Mouse (Mus musculus): Measurements from ENCODE around the gene Tcte2.

The Tcte2 gene

DNA sequence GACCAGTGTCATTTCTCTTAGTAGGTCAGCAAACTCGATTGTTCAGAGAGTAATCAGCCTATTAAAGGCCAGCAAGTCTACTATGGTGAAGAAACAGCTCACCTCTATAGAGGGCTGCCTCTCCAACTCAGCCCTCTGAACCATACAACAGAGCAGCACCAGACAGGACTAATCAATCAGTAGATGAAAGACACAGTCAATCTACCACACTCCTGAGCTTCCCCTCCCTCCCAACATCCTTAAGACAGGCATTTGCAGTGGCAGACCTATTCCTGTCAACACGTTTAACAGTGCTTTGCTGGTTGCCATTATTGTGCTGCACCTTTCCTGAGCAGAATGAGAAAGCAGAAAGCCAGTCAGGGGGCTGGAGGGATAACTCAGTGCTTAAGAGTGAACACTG, 16.3 kb downstream of the Tcte2 start:
- no peak for DNase-seq (ENCODE audit: low spot score in 2 of 2)

DNA sequence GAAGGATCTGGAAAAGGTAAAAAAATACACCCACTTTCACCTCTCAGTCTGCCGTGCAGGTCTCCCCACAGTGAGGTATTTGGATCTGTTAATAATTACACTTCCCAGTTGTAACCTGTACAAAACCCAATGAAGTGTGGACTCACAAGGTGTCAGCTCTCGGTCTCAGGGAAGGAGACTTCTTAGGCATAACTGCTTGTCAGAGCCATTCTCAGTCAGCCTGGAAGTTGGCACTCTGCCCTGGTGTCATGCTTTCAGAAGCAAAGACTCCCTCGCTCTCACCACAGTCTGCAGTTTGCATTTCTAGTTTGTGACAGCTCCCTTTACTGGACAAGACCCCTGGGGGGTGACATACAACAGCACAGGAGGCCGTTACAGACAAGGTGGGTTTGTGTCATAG, 16.8 kb downstream of the Tcte2 start:
- DNase-seq (ENCODE audit: low spot score in 2 of 2), result no peak

DNA sequence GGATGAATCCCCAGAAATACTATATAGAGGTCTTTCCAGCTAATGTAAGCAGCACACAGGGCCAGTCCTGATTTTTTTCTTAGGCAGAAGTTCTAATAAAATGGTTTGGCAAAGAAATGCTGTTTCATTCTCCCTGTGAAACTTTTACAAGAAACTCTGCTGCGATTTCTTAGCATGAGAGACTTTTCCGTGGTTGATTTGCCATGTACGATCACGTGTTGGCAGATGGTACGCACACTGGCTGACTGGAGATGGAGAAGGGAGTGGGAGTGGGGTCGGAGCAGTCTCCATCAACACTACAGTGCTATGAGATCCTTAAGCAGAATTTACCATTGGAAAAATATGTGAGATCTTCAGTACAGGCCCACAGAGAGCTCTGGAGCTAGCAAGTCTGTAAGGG, 17.4 kb downstream of the Tcte2 start:
- no peak for DNase-seq (ENCODE audit: low spot score in 2 of 2)

DNA sequence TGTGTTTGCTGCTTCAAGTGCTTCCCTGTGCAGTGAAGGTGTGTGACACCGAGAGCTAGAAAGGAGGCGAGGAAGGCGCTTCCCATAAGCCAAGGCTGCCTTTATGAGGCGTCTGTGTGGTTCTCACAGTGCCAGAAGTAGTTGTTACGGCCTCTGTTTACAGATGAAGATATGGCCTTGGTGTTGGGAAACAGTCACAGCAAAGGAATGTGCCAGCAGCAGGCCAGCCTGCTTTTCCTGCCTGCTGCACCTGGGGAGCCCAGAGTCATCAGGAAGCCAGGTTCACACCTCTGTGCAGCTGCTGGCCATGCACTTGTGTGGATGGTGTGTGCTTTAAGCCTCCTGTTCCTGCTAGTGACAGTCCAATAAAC, 17.9 kb downstream of the Tcte2 start:
- no peak for DNase-seq (ENCODE audit: low spot score in 2 of 2)

DNA sequence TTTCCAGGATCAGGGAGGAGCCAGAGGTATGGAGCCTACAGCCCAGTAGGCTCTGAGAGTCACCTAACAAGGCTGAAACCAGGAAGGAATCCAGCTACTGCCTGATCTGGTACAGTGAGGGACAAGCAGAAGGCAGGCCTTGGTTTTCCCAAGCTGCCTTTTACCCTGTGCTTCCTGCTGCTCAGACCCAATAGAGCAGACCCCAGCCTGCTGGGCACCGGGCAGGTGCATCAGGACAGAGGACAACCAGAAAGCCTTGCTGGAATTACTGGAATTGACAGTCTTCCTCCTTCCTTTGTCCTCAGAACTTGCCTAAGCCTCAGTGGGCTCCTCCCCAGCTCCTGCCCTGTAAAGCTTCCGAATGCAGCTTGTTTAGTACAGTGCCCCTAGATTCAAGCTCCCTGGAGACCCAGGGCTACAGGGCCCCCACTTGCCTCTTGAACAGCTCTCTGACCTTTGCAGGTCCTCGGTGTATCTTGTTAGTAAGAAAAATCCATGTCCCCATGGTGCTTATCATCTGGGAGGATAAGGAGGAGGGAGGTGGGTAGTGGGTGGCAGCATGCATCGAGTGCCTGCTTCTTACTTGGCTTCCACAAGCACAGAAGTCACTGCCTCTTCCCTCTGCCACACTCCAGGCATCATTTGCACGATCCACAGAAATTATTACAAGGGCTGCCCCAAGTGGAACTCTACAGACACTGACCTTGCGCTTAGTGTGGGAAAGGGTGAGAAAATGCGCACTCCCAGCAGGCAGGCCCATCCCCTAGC, 18.5 kb downstream of the Tcte2 start:
- no peak for DNase-seq (ENCODE audit: low spot score in 2 of 2)

DNA sequence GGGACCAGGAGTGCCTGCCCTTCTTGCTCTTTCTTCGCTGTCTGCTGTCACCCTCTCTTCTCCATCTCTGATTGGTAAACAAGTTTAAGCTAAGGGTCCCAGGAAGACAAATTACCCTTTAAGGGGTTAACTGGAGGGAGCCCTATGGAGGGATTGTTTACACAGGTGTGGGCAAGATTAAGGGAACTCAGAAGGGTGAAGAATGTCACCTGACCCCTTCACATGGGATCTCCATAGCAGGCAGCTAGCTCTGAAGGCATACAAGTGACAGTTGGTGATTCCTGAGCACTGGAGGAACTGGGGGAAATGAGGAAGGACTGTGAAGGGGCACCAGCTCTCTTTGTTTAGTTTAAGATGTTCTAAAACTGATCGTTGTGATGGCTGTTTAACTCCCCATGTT, 19.3 kb downstream of the Tcte2 start:
- DNase-seq (ENCODE audit: low spot score in 2 of 2), result no peak

DNA sequence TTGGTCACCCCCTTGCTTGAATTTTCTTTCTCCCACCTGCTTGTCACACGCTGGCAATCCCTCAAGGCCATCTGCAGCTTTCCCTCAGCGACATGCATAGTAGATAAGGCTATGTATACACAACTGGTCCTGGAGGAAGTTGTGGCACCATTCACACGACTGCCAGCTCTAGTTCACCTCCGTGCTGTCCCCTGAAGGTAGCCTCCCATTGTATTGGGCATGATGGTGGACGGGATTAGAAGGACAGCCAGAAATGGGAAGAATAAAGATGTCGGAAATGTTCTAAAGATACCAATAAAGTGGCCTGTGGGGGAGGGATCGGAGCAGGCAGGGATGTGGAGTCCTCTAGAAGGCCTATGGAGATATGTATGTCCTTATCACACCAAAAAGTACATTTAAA, 20.0 kb downstream of the Tcte2 start:
- no peak for DNase-seq (ENCODE audit: low spot score in 2 of 2)

DNA sequence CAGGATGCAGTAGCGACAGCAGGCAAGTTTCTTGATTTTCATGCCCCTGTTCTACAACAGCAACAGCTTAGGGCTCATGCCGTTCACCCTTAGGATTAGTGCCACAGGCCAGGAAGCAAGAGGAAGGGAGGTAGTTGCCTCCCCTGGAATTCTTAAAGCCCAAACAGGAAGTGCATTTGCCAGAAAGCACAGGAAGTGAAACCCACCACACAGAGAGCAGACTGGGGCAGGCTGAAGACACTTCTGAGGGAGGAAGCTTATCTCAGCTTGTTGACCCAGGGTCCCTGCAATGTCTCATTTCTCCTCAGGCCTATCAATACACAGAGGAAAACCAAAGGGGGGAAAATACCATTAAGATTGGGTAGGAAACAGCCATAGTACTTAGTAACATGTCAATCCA, 20.8 kb downstream of the Tcte2 start:
- DNase-seq (ENCODE audit: low spot score in 2 of 2), result no peak

DNA sequence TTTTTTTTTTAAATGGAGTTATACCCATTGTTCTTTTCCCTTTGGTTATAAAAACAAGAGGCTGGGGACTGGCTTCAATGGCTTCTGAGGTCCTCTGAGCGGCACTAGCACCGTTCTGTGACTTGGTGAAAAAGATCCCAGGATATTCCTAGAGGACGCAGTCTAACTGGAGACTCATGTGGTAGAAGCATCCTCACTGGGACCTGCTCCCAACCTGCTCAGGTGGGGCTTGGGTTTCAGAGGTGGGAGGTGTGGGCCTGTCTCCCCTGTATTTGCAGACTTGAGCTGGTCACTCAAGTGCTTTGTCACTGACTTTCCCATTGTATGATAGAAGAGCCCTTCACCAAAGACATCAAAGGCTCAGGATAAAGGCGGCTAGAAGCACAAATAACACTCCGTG, 21.6 kb downstream of the Tcte2 start:
- DNase-seq (ENCODE audit: low spot score in 2 of 2), result no peak

DNA sequence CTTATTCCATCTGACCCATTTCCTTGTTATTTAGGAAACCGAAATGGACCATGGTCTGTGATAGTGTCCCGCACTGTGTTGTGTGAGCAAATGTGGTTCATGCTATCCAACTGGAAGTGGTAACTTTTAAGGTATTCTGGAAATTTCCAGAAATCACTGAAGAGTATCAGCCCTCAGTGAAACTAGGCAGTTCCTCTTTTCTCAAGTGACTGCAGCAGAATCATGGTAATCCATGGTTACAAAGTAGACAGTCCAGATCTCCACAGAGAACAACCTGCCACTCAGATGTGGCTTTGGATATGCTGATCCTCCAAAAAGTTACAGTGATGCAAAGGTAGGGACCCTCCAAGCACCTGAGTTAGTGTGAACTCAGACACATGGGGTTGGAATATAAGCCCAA, 22.7 kb downstream of the Tcte2 start:
- DNase-seq (ENCODE audit: low spot score in 2 of 2), result no peak

DNA sequence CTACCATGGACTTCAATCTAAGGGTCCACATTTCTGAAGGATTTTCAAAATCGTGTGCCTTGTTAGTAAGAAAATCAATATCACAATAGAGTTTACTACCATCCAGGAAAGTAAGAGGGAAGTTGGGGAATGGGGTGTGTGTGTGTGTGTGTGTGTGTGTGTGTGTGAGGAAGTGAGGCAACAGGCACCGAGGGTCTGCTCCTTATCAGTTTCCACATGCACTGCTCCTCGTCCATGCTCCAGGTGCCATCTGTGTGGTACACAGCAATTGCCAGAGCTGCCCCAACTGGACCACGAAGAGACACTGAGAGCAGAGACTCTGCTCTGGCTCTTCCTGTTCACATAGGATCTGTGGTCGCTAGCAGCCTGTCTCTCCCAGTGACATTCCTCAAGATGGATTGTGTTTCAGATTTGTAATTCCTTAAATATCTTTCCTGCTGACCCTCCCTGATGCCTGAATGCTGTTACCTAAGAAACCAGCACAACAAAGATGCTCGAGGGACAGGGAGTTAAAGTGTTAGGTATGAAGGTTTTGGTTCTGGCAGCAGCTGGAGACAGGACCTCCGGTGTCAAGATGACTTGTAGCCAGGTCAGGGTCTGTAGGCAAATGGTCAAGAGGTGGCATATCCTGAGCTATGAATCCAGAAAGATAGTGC, 23.4 kb downstream of the Tcte2 start:
- DNase-seq (ENCODE audit: low spot score in 2 of 2), result no peak

DNA sequence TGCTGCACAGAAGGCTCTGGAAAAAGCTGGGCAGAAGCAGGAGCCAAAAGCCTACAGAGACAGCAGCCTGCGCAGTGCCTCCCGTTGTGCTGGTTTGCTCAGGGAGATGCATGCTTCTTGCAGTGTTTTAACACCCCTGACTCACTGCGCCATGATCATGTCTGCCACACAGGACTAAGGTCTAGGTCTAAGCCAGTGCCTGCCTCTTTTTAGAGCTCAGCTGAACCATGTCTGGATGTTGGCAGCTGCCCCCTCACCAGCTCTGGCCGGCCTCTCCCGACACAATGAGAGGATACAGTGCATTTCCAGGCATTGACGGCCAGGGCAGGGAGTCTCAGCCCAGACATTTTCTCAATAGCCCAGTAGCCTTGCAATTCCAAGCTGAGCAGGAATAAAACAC, 24.3 kb downstream of the Tcte2 start:
- DNase-seq (ENCODE audit: low spot score in 2 of 2), result peak in 1 of 2 experiments; percentile 31

DNA sequence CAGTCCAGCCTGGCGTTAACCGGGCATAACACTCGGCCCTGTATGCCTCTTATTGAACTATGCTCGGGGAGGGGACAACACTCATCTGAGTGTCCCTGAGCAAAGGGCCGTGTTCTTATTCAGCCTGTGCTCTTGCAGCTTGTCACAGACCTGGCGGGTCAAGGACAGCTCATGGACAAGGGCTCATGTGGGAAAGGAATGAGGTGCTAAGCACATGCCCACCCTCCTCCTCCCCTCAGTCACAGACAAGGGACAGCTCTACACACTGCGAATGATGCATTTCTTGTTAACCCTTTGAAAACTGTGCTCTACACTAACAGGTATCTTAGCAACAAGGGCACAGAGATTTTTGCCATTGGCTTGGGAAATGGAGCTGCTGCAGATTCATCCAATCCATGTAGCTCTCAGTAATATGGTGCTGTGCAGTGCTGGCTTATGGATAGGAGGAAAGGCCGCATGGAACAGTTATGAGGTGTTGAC, 25.8 kb downstream of the Tcte2 start:
- DNase-seq (ENCODE audit: low spot score in 2 of 2), result no peak

- no peak for DNase-seq (ENCODE audit: low spot score in 2 of 2)
Observed at GRCm38 (mm10) chr17:13735057-13735456, 26.6 kb downstream of the Tcte2 start.

- no peak for DNase-seq (ENCODE audit: low spot score in 2 of 2)
Observed at GRCm38 (mm10) chr17:13733971-13734370, 27.7 kb downstream of the Tcte2 start.

DNA sequence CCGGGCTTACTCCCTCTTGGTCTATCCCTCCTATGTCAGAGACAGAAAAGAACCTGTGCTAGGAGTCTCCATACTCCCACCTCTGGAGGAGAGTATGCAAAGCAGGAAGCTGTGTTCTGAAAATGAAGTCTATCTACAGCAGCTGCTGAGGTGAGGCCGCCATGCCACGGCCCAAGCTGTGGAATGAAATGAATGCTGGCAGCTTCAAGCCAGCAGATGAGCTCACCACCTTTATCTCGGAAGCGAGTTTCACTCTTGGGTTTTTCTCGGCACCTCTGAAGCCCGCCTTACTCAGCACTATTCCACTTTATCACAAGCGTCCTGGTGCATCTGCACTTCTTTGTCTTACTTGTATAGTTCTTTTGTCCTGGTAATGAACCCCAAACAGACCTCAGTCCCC, 28.9 kb downstream of the Tcte2 start:
- no peak for DNase-seq (ENCODE audit: low spot score in 2 of 2)

- DNase-seq (ENCODE audit: low spot score in 2 of 2), result no peak
Observed at GRCm38 (mm10) chr17:13731727-13732112, 29.9 kb downstream of the Tcte2 start.

DNA sequence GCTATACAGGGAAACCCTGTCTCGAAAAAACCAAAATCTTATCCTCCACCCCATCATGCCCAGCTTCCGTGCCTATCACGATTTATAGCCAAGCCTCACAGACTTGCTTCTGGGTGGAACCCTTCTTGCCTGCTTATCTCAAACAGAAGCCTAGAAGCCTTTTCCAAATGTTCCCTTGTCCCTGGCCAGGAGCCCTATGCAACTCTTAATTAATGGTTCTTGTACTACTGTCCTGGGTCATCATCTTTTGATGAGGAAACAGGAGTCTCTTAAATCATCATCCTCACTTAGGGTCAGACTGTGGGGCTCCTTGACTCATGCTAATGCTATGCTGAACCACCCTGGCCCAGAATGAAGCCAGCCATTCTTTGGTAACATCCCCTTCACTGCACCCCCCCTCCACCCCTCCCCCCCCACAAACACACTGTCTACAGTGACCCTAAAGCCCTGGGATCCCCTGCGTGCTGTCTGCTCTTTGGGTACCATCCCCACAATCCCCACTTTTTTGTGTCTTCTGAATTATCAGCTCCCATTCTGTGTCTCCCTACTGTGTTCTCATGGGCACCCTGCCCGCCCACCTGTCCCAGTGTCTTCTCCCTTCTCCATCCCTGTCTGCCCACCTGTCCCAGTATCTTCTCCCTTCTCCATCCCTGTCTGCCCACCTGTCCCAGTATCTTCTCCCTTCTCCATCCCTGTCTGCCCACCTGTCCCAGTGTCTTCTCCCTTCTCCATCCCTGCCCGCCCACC, 30.5 kb downstream of the Tcte2 start:
- DNase-seq (ENCODE audit: low spot score in 2 of 2), result no peak

DNA sequence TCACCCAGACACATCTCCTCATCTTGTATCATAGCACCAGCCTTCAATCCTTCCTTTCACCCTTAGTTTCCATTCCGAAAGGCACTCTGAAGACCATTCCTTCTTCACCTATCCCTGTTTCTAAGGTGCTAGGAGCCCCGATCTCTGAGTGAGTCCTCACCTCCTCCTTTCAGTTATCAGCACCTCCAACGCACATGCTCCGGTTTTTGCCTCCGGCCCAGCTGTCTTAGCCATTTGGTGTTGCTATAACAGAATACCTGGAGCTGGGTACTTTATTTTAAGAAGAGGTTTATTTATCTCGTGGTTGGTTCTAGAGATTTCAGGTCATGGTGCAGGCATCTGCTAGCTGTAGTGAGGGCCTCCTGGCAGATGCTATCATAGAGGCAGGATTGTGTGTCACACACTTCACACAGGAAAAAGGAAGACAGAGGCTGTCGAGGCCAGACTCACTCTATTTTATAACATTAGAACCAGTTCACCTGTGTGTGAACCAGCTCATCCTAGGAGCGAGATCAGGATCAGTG, 34.7 kb downstream of the Tcte2 start:
- peak; percentile 23 to 44 for DNase-seq (ENCODE audit: low spot score in 2 of 2)

- DNase-seq (ENCODE audit: low spot score in 2 of 2), result no peak
Observed at GRCm38 (mm10) chr17:13725004-13725550, 36.5 kb downstream of the Tcte2 start.

DNA sequence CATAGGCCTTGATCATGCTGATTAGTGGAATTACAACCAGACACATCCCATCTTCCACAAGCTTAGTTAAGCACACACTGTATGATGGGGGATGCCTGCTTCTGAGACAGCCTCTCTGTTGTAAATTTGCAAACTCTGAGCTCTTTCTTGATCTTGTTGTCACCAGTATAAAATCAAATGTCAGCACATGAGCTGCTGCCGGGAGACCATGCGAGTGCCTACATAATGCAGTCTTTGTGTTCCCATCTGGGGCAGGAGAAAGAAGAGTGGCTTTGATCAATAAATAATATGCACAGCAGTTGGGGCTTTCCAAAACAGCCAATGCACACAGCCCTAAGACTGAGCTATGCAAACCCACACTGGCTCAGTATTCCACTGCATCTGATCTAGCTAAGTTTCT, 39.2 kb downstream of the Tcte2 start:
- DNase-seq (ENCODE audit: low spot score in 2 of 2), result no peak

DNA sequence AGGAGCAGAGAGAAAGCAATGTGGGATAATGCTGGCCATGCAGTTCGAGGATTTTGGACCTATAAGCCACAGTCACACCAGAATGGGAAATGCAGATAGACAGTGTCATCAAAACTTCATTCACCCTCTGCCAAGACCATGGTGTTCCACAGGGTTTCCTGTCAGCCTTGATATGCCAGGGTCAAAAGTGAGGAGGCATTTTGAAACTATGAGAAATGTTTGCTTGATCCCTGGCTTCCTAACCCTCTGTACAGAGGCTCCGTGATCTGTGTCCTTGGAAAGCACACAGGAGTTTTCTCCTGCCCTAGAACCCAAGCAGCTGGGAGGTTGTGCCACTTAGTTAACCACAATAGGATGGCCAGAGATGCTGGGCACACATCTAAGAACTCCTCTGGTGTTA, 40.3 kb downstream of the Tcte2 start:
- DNase-seq (ENCODE audit: low spot score in 2 of 2), result no peak

Data from frontal cortex, postnatal 36 days (tissue).